Mouse (Mus musculus) liver, postnatal 0 days (tissue): Measurements from ENCODE around the gene Stx16. TPM values are rescaled to one million over a fixed set of nuclear protein-coding genes. Genes with fewer than 3 reads are reported as not detected.

Experiments used
- ATAC-seq: fragments of 200-750 bp; cut with Nextera tagmentation; 2 replicates; pipeline ENCODE4 v1.8.0; 2017; ENCODE audit warnings: mild to moderate bottlenecking, moderate library complexity
- DNase-seq: peaks from one replicate; pipeline ENCODE4 v3.0.0-alpha.2; 2016
- H3K27ac ChIP-seq: fragments of 300-500 bp; sonication (generic); 2 replicates; pipeline ENCODE4 v1.5.1; 2014; ENCODE audit warnings: antibody characterized with exemption, moderate library complexity, mild to moderate bottlenecking, low read depth
- H3K27me3 ChIP-seq: fragments of 300-500 bp; sonication (generic); 2 replicates; pipeline ENCODE4 v1.6.1; 2014; ENCODE audit warnings: low read length, control low read depth, mixed read lengths; ENCODE audit not compliant: insufficient read depth
- H3K36me3 ChIP-seq: fragments of 300-500 bp; sonication (generic); replicated peaks from 2 replicates; pipeline ENCODE4 v1.6.1; 2014; ENCODE audit warnings: mild to moderate bottlenecking, control low read depth, low read length, moderate library complexity, mixed read lengths; ENCODE audit not compliant: insufficient read depth
- H3K4me1 ChIP-seq: fragments of 300-500 bp; sonication (generic); 2 replicates; pipeline ENCODE4 v1.6.1; 2014; ENCODE audit warnings: antibody characterized with exemption, mild to moderate bottlenecking, control low read depth; ENCODE audit not compliant: insufficient read depth
- H3K4me2 ChIP-seq: fragments of 300-500 bp; sonication (generic); 2 replicates; pipeline ENCODE4 v1.6.1; 2014; ENCODE audit warnings: low read depth, mild to moderate bottlenecking, low read length, moderate library complexity, mixed read lengths
- H3K4me3 ChIP-seq: fragments of 300-500 bp; sonication (generic); 2 replicates; pipeline ENCODE4 v1.5.1; 2014; ENCODE audit warnings: low read depth, low read length
- H3K9ac ChIP-seq: fragments of 300-500 bp; sonication (generic); replicated peaks from 2 replicates; pipeline ENCODE4 v1.6.1; 2014; ENCODE audit warnings: mild to moderate bottlenecking, moderate library complexity
- H3K9me3 ChIP-seq: fragments of 300-500 bp; sonication (generic); 2 replicates; pipeline ENCODE4 v1.6.1; 2016; ENCODE audit warnings: mild to moderate bottlenecking, control low read depth, low read length, mixed read lengths
- CTCF ChIP-seq: sonication (generic); IDR thresholded peaks from 2 replicates; pipeline ENCODE4 v1.5.1; 2016; ENCODE audit warnings: antibody characterized with exemption, low read depth
- EP300 ChIP-seq: IDR thresholded peaks from 2 replicates; pipeline ENCODE4 v1.6.1; 2016; ENCODE audit warnings: antibody characterized with exemption, low read depth, mild to moderate bottlenecking
- WGBS: fragments of 180-500 bp; shearing (Covaris S2); extraction: QIAGEN DNeasy Blood & Tissue Kit; methylation state at CpG from one replicate; pipeline ENCODE4 v1.1.7; 2014; ENCODE audit not compliant: insufficient replicate concordance; 5-methylcytosine and 5-hydroxymethylcytosine counted together
- polyA plus RNA-seq: library from polyadenylated mRNA; unstranded; fragments of >200 nt; fragmentation: Nextera tagmentation; extraction: Ambion mirVana; gene quantifications from 2 replicates; pipeline ENCODE4 v1.2.1, GENCODE M21; 2015

Stx16 gene
- polyA plus RNA-seq, 1 experiment from 2014 or later, result 2.9 TPM

GRCm38 (mm10) chr2:174110783-174111549 lies 34.9 kb downstream of the Stx16 start:
- Histone ChIP-seq H3K27ac (peak overlapping the region; percentile 80), H3K4me1 (peaks cover 16% of the 10 kb centered on the region), H3K27me3 (no peaks in the 10 kb centered on the region), H3K36me3 (peaks cover 8% of the 10 kb centered on the region), H3K9ac (peak overlapping the region; percentile 83), H3K4me3 (peak overlapping the region; percentile 70), H3K4me2 (peak overlapping the region; percentile 93), H3K9me3 (no peaks in the 10 kb centered on the region)
- DNase-seq (peak; percentile 53), ATAC-seq (peak; percentile 43)
- WGBS, result 34% methylated on average over 33 of the region's 33 CpGs
- TF ChIP-seq EP300 (no peak), CTCF (no peak)

- Histone ChIP-seq H3K9me3 (no peaks in the 10 kb centered on the region), H3K27ac (no peak overlapping the region), H3K4me3 (no peak overlapping the region), H3K4me1 (peaks cover 16% of the 10 kb centered on the region), H3K36me3 (peaks cover 19% of the 10 kb centered on the region), H3K27me3 (no peaks in the 10 kb centered on the region), H3K9ac (no peak overlapping the region), H3K4me2 (no peak overlapping the region)
- DNase-seq, result no peak
- TF ChIP-seq EP300 (no peak), CTCF (no peak)
- 87% methylated on average over 18 of the region's 18 CpGs for WGBS
- ATAC-seq, result no peak
Observed at GRCm38 (mm10) chr2:174112931-174113330, 36.8 kb downstream of the Stx16 start.

GRCm38 (mm10) chr2:174114148-174114864 lies 38.2 kb downstream of the Stx16 start:
- 78% methylated on average over 12 of the region's 12 CpGs for WGBS
- DNase-seq (no peak), ATAC-seq (no peak)
- H3K27me3 ChIP-seq, result no peaks in the 10 kb centered on the region
- no peak overlapping the region for H3K4me3 ChIP-seq
- H3K4me2 ChIP-seq, result no peak overlapping the region
- peaks cover 16% of the 10 kb centered on the region for H3K4me1 ChIP-seq
- no peaks in the 10 kb centered on the region for H3K9me3 ChIP-seq
- no peak overlapping the region for H3K27ac ChIP-seq
- H3K36me3 ChIP-seq, result peaks cover 27% of the 10 kb centered on the region
- H3K9ac ChIP-seq, result no peak overlapping the region
- TF ChIP-seq EP300, result no peak

GRCm38 (mm10) chr2:174116929-174117328 lies 40.8 kb downstream of the Stx16 start:
- peaks cover 50% of the 10 kb centered on the region for H3K36me3 ChIP-seq
- 78% methylated on average over 16 of the region's 16 CpGs for WGBS
- no peak for ATAC-seq

DNA sequence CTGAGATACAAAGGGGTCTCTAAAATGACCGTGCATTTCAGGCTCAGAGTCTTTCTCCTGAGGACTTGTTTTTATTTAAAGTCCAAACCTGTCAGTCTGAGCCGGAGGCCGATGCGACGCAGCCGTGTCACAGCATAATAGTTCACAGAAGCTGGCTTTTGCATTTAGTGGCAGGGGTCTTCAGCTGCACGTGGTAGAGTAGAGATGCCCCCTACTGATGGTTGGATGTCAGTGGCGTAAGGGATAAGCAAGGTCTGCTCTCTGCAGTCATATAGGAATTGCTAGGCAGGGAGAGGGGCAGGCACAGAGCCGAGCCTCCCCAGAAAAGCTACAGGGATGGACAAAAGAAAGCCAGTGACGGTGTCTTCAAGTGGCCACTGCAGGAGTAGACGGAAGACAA lies 42.0 kb downstream of the Stx16 start:
- Histone ChIP-seq H3K9ac (no peak overlapping the region), H3K36me3 (peaks cover 58% of the 10 kb centered on the region)
- no peak for ATAC-seq

More at GRCm38 (mm10) chr2:174116929-174117328, 40.8 kb downstream of the Stx16 start:
- Histone ChIP-seq H3K4me1 (peaks cover 2% of the 10 kb centered on the region; the same call in 1 of the 2 replicates), H3K9ac (no peak overlapping the region), H3K4me3 (no peak overlapping the region), H3K27ac (no peak overlapping the region), H3K4me2 (no peak overlapping the region), H3K27me3 (no peaks in the 10 kb centered on the region), H3K9me3 (no peaks in the 10 kb centered on the region)
- DNase-seq, result no peak
- TF ChIP-seq CTCF, result no peak
- no peak for TF ChIP-seq EP300

GRCm38 (mm10) chr2:174119259-174119658 lies 43.2 kb downstream of the Stx16 start:
- Histone ChIP-seq H3K4me2 (no peak overlapping the region), H3K9ac (no peak overlapping the region), H3K4me1 (no peaks in the 10 kb centered on the region), H3K9me3 (no peaks in the 10 kb centered on the region), H3K27ac (no peak overlapping the region), H3K4me3 (no peak overlapping the region), H3K36me3 (peaks cover 57% of the 10 kb centered on the region), H3K27me3 (no peaks in the 10 kb centered on the region)
- 85% methylated on average over 11 of the region's 11 CpGs for WGBS
- ATAC-seq, result no peak
- no peak for TF ChIP-seq EP300
- no peak for TF ChIP-seq CTCF
- DNase-seq, result no peak

More for the DNA sequence above, 42.0 kb downstream of the Stx16 start:
- Histone ChIP-seq H3K27ac (no peak overlapping the region), H3K27me3 (no peaks in the 10 kb centered on the region), H3K4me1 (no peaks in the 10 kb centered on the region), H3K4me2 (no peak overlapping the region), H3K9me3 (no peaks in the 10 kb centered on the region), H3K4me3 (no peak overlapping the region)
- WGBS, result 82% methylated on average over 11 of the region's 11 CpGs
- no peak for DNase-seq
- TF ChIP-seq CTCF (0 out of 2 replicates have a peak, but pooled peaks have one; percentile 12), EP300 (no peak)
